Mouse (Mus musculus): ENCODE results near the gene Mpv17l2.
A peak's percentile ranks its signal among the peaks of the same experiment; 100 is the strongest.

Mpv17l2 gene

DNA sequence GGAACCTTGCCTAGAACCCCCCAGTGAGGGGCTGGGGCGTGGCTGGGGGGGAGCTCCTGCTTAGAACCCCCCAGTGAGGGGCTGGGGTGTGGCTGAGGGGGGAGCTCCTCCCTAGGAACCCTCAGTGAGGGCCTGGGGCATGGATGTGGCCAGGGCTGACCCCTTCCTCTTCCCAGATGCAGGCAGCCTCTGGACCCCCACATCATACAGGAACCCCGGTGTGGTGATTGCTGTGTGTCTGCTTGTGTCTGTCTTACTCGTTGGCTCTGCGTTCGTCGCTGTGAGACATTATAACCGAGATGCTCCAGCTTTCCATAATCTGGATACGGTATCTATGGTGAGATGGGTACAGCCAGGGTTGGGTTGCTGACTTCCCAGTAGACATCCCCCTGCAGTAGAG lies 39.1 kb downstream of the Mpv17l2 start:
- DNase-seq (ENCODE audit: low read depth, low spot score) = no peak

GRCm38 (mm10) chr8:70720739-70721138 lies 40.0 kb downstream of the Mpv17l2 start:
- DNase-seq (ENCODE audit: low read depth, low spot score) = peak; percentile 71

DNA sequence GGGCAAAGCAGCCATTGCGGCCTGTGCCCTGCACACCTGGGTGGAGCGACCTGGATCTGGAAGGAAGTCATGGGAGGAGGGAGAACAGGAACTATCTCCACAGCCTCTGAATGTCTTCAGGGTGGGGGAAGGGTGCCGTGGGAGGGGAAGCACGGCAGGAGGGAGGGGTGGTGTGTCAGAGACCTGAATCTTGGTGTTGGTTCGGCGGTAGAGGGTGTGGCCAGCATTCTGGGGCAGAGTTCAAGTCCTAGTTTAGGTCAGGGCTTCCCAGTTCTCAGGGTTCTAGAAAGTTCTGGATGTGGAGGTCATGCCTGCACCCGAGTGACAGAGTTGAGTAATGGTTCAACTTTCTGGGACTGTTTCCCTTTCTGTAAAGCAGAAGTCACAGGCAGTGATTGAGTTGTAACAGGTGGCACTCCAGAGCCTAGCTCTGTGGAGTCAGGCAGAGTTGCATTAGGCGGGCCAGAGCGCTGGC lies 40.9 kb downstream of the Mpv17l2 start:
- no peak for DNase-seq (ENCODE audit: low read depth, low spot score)

- DNase-seq (ENCODE audit: low read depth, low spot score) = no peak
These were observed 42.4 kb downstream of the Mpv17l2 start, which contains the start of gene Gm3336 for GRCm38 (mm10) chr8:70718297-70718696. Gm3336 (plus strand) TSS chr8:70718543.

DNA sequence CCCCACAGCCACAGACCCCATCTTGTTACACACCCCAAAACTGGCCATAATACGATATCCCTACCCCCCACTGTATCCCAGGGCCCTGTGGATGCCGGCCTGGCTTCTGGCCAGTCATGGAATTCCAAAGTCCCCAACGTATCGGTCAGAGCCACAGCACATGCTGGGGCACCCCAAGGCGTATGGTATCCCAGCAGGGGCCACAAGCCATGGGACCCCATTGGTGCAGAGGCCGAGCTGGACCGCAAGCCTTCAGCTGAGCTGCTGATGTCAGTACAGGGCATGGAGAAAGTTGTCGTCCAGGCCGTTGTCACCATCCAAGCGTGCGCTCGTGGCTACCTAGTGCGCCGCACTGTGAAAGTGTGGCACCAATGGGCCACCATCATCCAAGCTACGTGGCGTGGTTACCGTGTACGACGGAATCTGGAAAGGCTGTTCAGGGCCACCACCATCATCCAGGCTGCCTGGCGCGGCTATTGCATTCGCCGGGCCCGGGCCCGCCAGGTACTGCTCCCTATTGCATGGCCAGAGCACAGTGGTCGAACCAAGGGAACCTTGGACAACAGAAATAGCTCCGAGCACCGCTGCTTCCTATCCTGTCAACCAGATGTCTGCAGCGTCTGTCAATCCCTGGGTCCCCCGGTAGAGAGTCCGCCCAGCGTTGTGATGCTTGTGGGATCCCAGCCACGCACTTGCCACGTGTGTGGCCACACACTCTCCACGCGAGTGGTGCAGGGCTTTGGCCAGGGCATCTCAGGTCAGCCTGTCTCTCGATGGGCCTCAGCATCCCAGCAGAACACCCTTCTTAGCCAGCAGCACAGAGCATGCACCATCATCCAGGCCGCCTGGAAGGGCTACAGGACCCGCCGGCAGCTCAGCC lies 44.0 kb downstream of the Mpv17l2 start:
- DNase-seq (ENCODE audit: low read depth, low spot score) = no peak

GRCm38 (mm10) chr8:70715086-70715485 lies 45.7 kb downstream of the Mpv17l2 start:
- DNase-seq (ENCODE audit: low read depth, low spot score) = no peak

- no peak for DNase-seq (ENCODE audit: low read depth, low spot score)
These were observed 46.8 kb downstream of the Mpv17l2 start for GRCm38 (mm10) chr8:70713991-70714390.

DNA sequence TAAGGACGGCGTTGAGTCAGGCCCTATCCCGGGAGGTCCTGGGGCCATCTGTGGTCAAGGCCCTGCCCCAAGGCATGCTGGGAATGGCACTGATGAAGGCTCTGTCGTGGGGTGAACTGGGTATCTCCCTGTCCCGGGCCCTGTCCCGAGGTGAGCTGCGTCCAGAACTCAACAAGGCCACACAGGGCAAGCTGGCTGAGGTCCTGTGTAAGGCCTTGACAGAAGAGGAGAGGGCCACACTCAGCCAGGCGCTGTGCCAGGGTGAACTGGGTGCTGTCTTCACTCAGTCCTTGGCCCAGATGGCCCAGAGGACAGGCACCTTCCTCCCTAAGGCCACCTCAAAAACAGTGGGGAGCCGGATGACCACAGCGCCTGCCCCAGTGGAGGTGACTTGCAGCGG lies 49.7 kb downstream of the Mpv17l2 start:
- no peak for DNase-seq (ENCODE audit: low read depth, low spot score)

GRCm38 (mm10) chr8:70710296-70710695 lies 50.5 kb downstream of the Mpv17l2 start:
- peak; percentile 81 for DNase-seq (ENCODE audit: low read depth, low spot score)

GRCm38 (mm10) chr8:70709794-70710193 lies 51.0 kb downstream of the Mpv17l2 start:
- DNase-seq (ENCODE audit: low read depth, low spot score) = no peak
